Mouse (Mus musculus): ENCODE results near the gene Atp6v0e. TPM values are rescaled to one million over a fixed set of nuclear protein-coding genes. Genes with fewer than 3 reads are reported as not detected.

Gene Atp6v0e
- total and polyA plus RNA-seq, 3 experiments = 190 to 422 (median 226) TPM

DNA sequence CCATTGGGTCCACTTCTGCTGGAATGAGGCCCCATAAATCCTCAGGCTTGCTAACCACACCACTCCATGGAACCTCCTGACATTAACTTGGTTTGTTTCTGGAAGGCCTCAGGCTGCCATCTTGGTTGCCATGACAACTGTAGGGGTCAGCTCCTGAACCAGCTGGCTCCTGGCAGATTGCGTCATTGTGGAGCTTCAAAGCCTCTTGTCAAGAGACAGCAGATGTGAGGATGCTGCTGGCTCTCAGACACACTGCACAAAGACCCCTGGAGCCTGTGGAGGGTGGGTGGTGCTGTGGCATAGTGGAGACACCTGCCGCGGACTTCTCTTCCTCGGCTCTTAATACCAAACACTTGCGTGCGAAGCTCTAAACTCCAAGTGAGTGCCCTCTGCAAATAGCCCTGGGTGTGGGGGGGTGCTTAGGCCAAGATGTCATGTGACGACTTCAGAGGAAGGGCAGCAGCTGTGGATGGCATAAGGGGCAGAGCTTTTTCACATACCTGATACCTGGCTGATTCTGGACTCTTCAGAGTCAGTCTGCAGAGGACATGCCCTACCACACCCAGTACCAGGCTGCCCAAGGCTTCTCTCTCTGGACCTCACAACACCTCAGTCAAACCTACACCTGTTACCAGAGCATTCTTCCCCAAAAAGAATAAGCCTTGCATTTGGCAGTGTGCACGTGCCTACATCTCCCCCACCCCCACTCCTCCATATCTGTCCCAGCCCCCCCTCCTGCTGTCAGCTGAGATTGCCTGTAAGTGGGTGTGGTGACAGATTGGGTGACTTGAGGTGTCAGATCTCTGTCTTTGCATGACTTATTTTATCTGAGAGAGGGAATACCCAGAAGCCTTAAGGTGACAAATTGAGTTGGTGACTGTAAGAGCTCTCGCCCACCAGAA lies 18.3 kb upstream of the Atp6v0e start:
- Histone ChIP-seq H3K36me3 (replicated peaks in 1 of 2; ENCODE audit: control insufficient read depth in 1 of 2, insufficient read depth in 1 of 2, low read length in 1 of 2) (peaks cover 85 to 100% of the 10 kb centered on the region in 2 experiments), H3K4me2 (ENCODE audit: insufficient read depth, low read depth, poor library complexity, severe bottlenecking) (no peak overlapping the region), H3K9ac (ENCODE audit: insufficient read depth, low read depth) (no peak overlapping the region), H3K27ac (ENCODE audit: insufficient read depth, low read depth) (no peak overlapping the region), H3K4me1 (ENCODE audit: control insufficient read depth in 1 of 2, insufficient read depth in 2 of 2) (no peaks in the 10 kb centered on the region), H3K79me2 (replicated peaks; ENCODE audit: control insufficient read depth, extremely low read depth, insufficient read depth, poor library complexity, severe bottlenecking) (no peaks in the 10 kb centered on the region), H3K4me3 (replicated peaks in 1 of 3; ENCODE audit: low read depth in 2 of 3, low read length in 2 of 3, poor library complexity in 1 of 3) (no peak overlapping the region), H3K9me3 (replicated peaks; ENCODE audit: low read length) (no peaks in the 10 kb centered on the region), H3K27me3 (replicated peaks) (no peaks in the 10 kb centered on the region)
- TF ChIP-seq IRF4 (IDR thresholded peaks at IDR 0.05; ENCODE audit: low read depth, low read length) = no peak
- TF ChIP-seq ELF1 (IDR thresholded peaks at IDR 0.05; ENCODE audit: low read depth, low read length) = no peak
- TF ChIP-seq BHLHE40 (IDR thresholded peaks at IDR 0.05; ENCODE audit: low read depth, low read length) = no peak
- TF ChIP-seq KAT2A (IDR thresholded peaks at IDR 0.05; ENCODE audit: insufficient replicate concordance, low read length) = no peak
- TF ChIP-seq POLR2A (IDR thresholded peaks at IDR 0.05; ENCODE audit: low read depth, low read length) = no peak
- no peak for TF ChIP-seq JUND (conservative IDR thresholded peaks at IDR 0.05; ENCODE audit: low read depth, low read length)
- TF ChIP-seq PAX5 (IDR thresholded peaks at IDR 0.05; ENCODE audit: low read length) = no peak
- no peak for TF ChIP-seq MAFK (IDR thresholded peaks at IDR 0.05; ENCODE audit: insufficient replicate concordance, low read length)
- TF ChIP-seq NELFE (IDR thresholded peaks at IDR 0.05; ENCODE audit: low read depth, low read length) = no peak
- no peak for TF ChIP-seq ZNF384 (IDR thresholded peaks at IDR 0.05; ENCODE audit: low read depth, low read length)
- TF ChIP-seq RAD21 (IDR thresholded peaks at IDR 0.05; ENCODE audit: low read depth, low read length) = no peak
- no peak for TF ChIP-seq CHD2 (IDR thresholded peaks at IDR 0.05; ENCODE audit: low read length)
- no peak for TF ChIP-seq SMC3 (IDR thresholded peaks at IDR 0.05; ENCODE audit: low read depth, low read length)
- no peak for TF ChIP-seq JUN (IDR thresholded peaks at IDR 0.05; ENCODE audit: insufficient read depth, low read depth, low read length)
- TF ChIP-seq SIN3A (IDR thresholded peaks at IDR 0.05; ENCODE audit: low read length) = no peak
- dilution Hi-C loops (cut with MboI; ENCODE audit: extremely low pct_ligation_motif_present, extremely low pct_unique_long_range_greater_than_20kb, low sequenced_read_pairs) (no loop called here), in situ Hi-C loops (cut with MboI; ENCODE audit: low pct_ligation_motif_present, low pct_unique_long_range_greater_than_20kb, low sequenced_read_pairs) (loop anchor here (5.0 to 25.0 kb wide), 2 partner anchors 167 to 357 kb away; no protein-coding TSS in a partner anchor)
- no peak for DNase-seq (ENCODE audit: extremely low read depth)

DNA sequence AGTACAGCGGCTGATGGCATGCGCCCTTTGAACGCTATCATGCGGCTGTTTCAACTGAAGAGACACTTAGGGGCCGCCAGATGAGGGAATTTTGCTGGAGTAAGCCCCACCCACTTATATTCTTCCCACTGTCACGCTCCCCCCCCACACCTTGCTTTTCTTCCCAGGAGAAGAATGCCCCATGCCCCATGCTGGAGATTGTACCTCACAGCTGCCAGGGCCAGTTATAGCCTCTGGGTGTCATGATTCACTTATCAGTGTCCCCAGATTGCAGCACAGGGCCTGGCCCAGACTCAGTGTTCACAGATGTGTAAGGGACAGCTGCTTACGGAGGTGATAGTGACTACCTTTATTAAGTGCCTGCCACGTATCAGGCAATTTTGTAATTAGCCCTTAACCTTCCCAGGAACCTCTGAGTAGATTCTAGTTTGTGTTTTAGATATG lies 17.6 kb upstream of the Atp6v0e start:
- no peaks in the 10 kb centered on the region for H3K79me2 ChIP-seq (replicated peaks; ENCODE audit: control insufficient read depth, extremely low read depth, insufficient read depth, poor library complexity, severe bottlenecking)
- H3K9ac ChIP-seq (ENCODE audit: insufficient read depth, low read depth) = no peak overlapping the region
- H3K36me3 ChIP-seq (replicated peaks in 1 of 2; ENCODE audit: control insufficient read depth in 1 of 2, insufficient read depth in 1 of 2, low read length in 1 of 2) = peaks cover 83 to 98% of the 10 kb centered on the region in 2 experiments
- no peaks in the 10 kb centered on the region for H3K9me3 ChIP-seq (replicated peaks; ENCODE audit: low read length)
- in situ Hi-C loops (cut with MboI; ENCODE audit: low pct_ligation_motif_present, low pct_unique_long_range_greater_than_20kb, low sequenced_read_pairs) = loop anchor here (25.0 kb wide), 1 partner anchor 358 kb away; no protein-coding TSS in a partner anchor
- H3K27ac ChIP-seq (ENCODE audit: insufficient read depth, low read depth) = no peak overlapping the region
- H3K4me1 ChIP-seq (ENCODE audit: control insufficient read depth in 1 of 2, insufficient read depth in 2 of 2) = no peaks in the 10 kb centered on the region
- TF ChIP-seq HCFC1 (IDR thresholded peaks at IDR 0.05; ENCODE audit: low read depth, low read length) (no peak), USF1 (IDR thresholded peaks at IDR 0.05; ENCODE audit: low read depth, low read length) (no peak), MEF2A (IDR thresholded peaks at IDR 0.05; ENCODE audit: borderline replicate concordance, low read depth, low read length) (no peak), NRF1 (IDR thresholded peaks at IDR 0.05; ENCODE audit: low read depth, low read length) (no peak)
- no peak for DNase-seq (ENCODE audit: extremely low read depth)
- no peak overlapping the region for H3K4me2 ChIP-seq (ENCODE audit: insufficient read depth, low read depth, poor library complexity, severe bottlenecking)
- no peak overlapping the region for H3K4me3 ChIP-seq (replicated peaks in 1 of 3; ENCODE audit: low read depth in 2 of 3, low read length in 2 of 3, poor library complexity in 1 of 3)
- dilution Hi-C loops (cut with MboI; ENCODE audit: extremely low pct_ligation_motif_present, extremely low pct_unique_long_range_greater_than_20kb, low sequenced_read_pairs) = no loop called here
- no peaks in the 10 kb centered on the region for H3K27me3 ChIP-seq (replicated peaks)
